Mouse (Mus musculus) megakaryocyte, embryonic 14.5 days (primary cell): Measurements from ENCODE around the gene Ubr2. TPM values are rescaled to one million over a fixed set of nuclear protein-coding genes. Genes with fewer than 3 reads are reported as not detected.

ENCODE experiments used
- H3K27me3 ChIP-seq: replicated peaks from 2 replicates; pipeline ENCODE3; 2012; ENCODE audit warnings: inconsistent platforms
- H3K36me3 ChIP-seq: replicated peaks from 2 replicates; pipeline ENCODE3; 2012; ENCODE audit warnings: low read length, inconsistent platforms, mixed read lengths
- H3K4me1 ChIP-seq: 2 replicates; pipeline ENCODE4 v1.6.1; 2012; ENCODE audit warnings: inconsistent platforms
- H3K4me3 ChIP-seq: replicated peaks from 2 replicates; pipeline ENCODE3; 2012; ENCODE audit warnings: moderate library complexity, mild to moderate bottlenecking, inconsistent platforms
- H3K9me3 ChIP-seq: 2 replicates; pipeline ENCODE4 v1.6.1; 2012; ENCODE audit warnings: inconsistent platforms
- FLI1 ChIP-seq: IDR thresholded peaks from 2 replicates; pipeline ENCODE4 v1.6.1; 2012; ENCODE audit warnings: low read length, inconsistent platforms, mixed read lengths
- GATA1 ChIP-seq: IDR thresholded peaks from 3 replicates; pipeline ENCODE4 v1.6.1; 2012; ENCODE audit warnings: mixed read lengths, low read length, inconsistent platforms, borderline replicate concordance
- polyA plus RNA-seq: library from polyadenylated mRNA; stranded (reverse); fragments of >175 nt; gene quantifications from 2 replicates; pipeline ENCODE4 v1.2.3, GENCODE M21; 2012; ENCODE audit warnings: low replicate concordance; ENCODE audit not compliant: insufficient read depth

The Ubr2 gene
- polyA plus RNA-seq, 1 experiment: 3.5 TPM

- H3K36me3 ChIP-seq: peaks cover 50% of the 10 kb centered on the region
- H3K9me3 ChIP-seq: no peaks in the 10 kb centered on the region
- TF ChIP-seq FLI1 (no peak), GATA1 (no peak)
- H3K27me3 ChIP-seq: no peaks in the 10 kb centered on the region
- H3K4me3 ChIP-seq: peak overlapping the region; percentile 81
- peaks cover 56% of the 10 kb centered on the region for H3K4me1 ChIP-seq
These were observed 4.5 kb downstream of the Ubr2 start for GRCm38 (mm10) chr17:47005741-47006405.

DNA sequence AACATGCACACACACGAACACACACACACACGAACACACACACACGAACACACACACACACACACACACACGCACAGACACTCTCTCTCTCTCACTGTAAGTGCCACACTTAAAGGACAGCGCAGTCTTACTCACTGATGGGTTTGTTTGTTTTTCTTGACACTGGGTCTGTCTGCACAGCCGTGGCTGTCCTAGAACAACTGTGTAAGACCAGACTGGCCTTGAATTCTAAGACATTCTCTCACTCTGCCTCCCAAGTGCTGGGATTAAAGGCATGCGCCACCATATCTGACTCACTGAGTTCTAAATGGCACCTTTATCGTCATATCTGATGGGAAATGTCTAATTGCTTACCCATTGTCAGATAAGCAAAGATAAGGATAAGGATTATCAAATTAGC lies 7.1 kb downstream of the Ubr2 start:
- TF ChIP-seq FLI1 (no peak), GATA1 (no peak)
- no peak overlapping the region for H3K4me3 ChIP-seq
- H3K27me3 ChIP-seq: no peaks in the 10 kb centered on the region
- peaks cover 49% of the 10 kb centered on the region for H3K4me1 ChIP-seq
- peaks cover 75% of the 10 kb centered on the region for H3K36me3 ChIP-seq
- H3K9me3 ChIP-seq: no peaks in the 10 kb centered on the region

GRCm38 (mm10) chr17:47002401-47002800 lies 8.0 kb downstream of the Ubr2 start:
- peaks cover 51% of the 10 kb centered on the region for H3K4me1 ChIP-seq
- no peaks in the 10 kb centered on the region for H3K27me3 ChIP-seq
- TF ChIP-seq GATA1 (no peak), FLI1 (no peak)
- H3K4me3 ChIP-seq: no peak overlapping the region
- H3K36me3 ChIP-seq: peaks cover 82% of the 10 kb centered on the region
- no peaks in the 10 kb centered on the region for H3K9me3 ChIP-seq

DNA sequence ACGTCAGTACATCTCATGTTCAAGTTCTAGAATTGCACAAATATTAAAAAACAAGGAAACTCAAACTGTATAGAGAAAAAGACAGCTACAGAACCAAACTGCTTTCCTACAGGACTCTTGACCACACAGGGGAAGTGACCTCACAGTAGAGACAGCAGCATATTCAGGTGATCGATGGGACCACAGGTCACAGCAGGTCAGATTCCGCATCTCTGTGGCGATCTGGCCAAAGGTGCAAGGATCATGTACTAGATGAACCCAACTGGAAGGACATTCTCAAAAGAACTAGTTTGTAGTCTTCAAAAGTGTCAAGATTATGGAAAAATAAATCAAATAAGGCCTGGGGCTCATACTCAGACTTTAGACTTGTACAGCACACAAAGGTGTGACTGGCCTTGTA lies 11.5 kb downstream of the Ubr2 start:
- H3K4me1 ChIP-seq: peaks cover 48% of the 10 kb centered on the region
- peaks cover 92% of the 10 kb centered on the region for H3K36me3 ChIP-seq
- no peaks in the 10 kb centered on the region for H3K9me3 ChIP-seq
- no peak for TF ChIP-seq FLI1
- no peak for TF ChIP-seq GATA1
- no peaks in the 10 kb centered on the region for H3K27me3 ChIP-seq
- no peak overlapping the region for H3K4me3 ChIP-seq

DNA sequence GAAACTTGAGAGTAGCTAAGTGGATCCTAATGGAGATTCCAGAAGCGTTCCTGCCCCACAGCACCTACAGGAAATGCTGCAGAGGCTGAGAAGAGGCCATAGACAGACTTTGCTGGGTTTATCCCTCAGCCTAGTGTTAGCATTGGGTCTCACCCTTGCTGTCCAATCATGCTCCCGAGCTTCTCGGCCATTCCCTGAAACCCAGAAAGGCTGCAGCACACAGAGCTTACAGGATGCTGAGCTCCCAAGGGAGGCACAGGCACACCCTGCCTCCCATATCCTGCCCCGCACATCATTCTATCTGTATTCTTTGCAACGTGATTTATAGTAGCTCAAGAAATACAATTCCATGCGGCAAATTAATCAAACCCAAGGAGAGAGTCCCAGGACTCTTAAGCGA lies 13.9 kb downstream of the Ubr2 start:
- H3K36me3 ChIP-seq: peaks cover 98% of the 10 kb centered on the region
- H3K9me3 ChIP-seq: no peaks in the 10 kb centered on the region

GRCm38 (mm10) chr17:46995621-46996020 lies 14.7 kb downstream of the Ubr2 start:
- H3K4me3 ChIP-seq: no peak overlapping the region
- peaks cover 98% of the 10 kb centered on the region for H3K36me3 ChIP-seq
- no peaks in the 10 kb centered on the region for H3K9me3 ChIP-seq
- no peak for TF ChIP-seq GATA1
- TF ChIP-seq FLI1: no peak
- H3K4me1 ChIP-seq: peaks cover 45% of the 10 kb centered on the region
- H3K27me3 ChIP-seq: no peaks in the 10 kb centered on the region

More for the DNA sequence above, 13.9 kb downstream of the Ubr2 start:
- Histone ChIP-seq H3K27me3 (no peaks in the 10 kb centered on the region), H3K4me1 (peaks cover 45% of the 10 kb centered on the region), H3K4me3 (no peak overlapping the region)
- TF ChIP-seq GATA1: no peak
- no peak for TF ChIP-seq FLI1

- Histone ChIP-seq H3K4me3 (peak overlapping the region; percentile 43), H3K36me3 (peaks cover 98% of the 10 kb centered on the region)
- no peak for TF ChIP-seq GATA1
- TF ChIP-seq FLI1: no peak
These were observed 15.5 kb downstream of the Ubr2 start for GRCm38 (mm10) chr17:46994641-46995398.

DNA sequence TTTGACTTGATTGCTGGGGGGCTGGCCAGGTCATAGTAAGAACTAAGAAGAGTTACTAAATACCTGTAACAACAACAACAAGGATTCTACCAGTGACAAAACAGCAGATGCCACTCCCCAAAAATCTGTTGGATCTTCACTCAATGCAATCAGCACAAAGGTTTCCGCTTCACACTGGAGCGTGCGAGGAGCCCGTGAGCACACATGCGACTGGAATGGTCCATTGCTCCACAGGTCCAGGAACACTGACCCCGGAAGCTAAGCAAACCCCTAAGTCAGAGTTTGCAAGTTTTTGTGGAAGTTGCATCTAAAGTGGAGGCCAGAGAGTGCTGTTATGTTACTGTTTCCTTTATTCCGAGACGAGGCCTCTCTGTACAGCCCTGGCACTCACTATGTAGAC lies 16.7 kb downstream of the Ubr2 start:
- H3K36me3 ChIP-seq: peaks cover 97% of the 10 kb centered on the region

More at GRCm38 (mm10) chr17:46994641-46995398, 15.5 kb downstream of the Ubr2 start:
- Histone ChIP-seq H3K27me3 (no peaks in the 10 kb centered on the region), H3K4me1 (peaks cover 45% of the 10 kb centered on the region), H3K9me3 (no peaks in the 10 kb centered on the region)

GRCm38 (mm10) chr17:46987631-46988030 lies 22.7 kb downstream of the Ubr2 start:
- no peak overlapping the region for H3K4me3 ChIP-seq
- H3K27me3 ChIP-seq: no peaks in the 10 kb centered on the region
- no peaks in the 10 kb centered on the region for H3K9me3 ChIP-seq
- peaks cover 100% of the 10 kb centered on the region for H3K36me3 ChIP-seq
- 0 out of 2 replicates have a peak, but pooled peaks cover under 1% of the 10 kb centered on the region for H3K4me1 ChIP-seq
- TF ChIP-seq GATA1 (no peak), FLI1 (no peak)

More for the DNA sequence above, 16.7 kb downstream of the Ubr2 start:
- Histone ChIP-seq H3K4me1 (peaks cover 45% of the 10 kb centered on the region), H3K4me3 (no peak overlapping the region), H3K27me3 (no peaks in the 10 kb centered on the region), H3K9me3 (no peaks in the 10 kb centered on the region)
- TF ChIP-seq FLI1 (no peak), GATA1 (no peak)

- Histone ChIP-seq H3K36me3 (peaks cover 99% of the 10 kb centered on the region), H3K27me3 (no peaks in the 10 kb centered on the region)
These were observed 30.3 kb downstream of the Ubr2 start for GRCm38 (mm10) chr17:46980050-46980449.

More at GRCm38 (mm10) chr17:46980050-46980449, 30.3 kb downstream of the Ubr2 start:
- Histone ChIP-seq H3K4me3 (no peak overlapping the region), H3K4me1 (0 out of 2 replicates have a peak, but pooled peaks cover 3% of the 10 kb centered on the region), H3K9me3 (peaks cover 9% of the 10 kb centered on the region)
- TF ChIP-seq GATA1: no peak
- TF ChIP-seq FLI1: no peak
